Mouse (Mus musculus): ENCODE results near the gene Bckdha. TPM values are rescaled to one million over a fixed set of nuclear protein-coding genes. Genes with fewer than 3 reads are reported as not detected.

Gene Bckdha
- polyA plus RNA-seq, 1 experiment from 2014 or later: 49.2 TPM

DNA sequence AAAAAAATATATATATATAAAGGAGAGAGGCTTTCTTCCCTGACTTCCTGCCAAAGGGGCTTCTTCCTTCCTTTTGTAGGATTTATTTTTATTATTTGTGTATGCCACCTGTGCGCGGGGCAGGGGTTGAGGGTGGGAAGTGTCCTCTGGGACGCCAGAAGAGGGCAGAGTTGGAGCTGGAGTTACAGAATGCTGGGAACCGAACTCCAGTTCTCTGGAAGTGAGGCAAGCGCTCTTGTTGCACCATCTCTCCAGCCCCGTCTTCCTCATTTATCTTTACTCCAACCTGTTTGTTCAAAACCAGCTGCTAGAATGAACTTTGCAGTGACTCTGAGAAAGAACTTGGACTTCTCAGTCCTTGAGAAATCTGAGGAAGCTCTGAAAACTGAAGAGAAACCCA, 21.2 kb upstream of the Bckdha start:
- H3K36me3 ChIP-seq: peaks cover 6% of the 10 kb centered on the region; the same call in 1 of the 2 replicates
- no peaks in the 10 kb centered on the region for H3K9me3 ChIP-seq
- WGBS: 9% methylated on average over 6 of the region's 6 CpGs
- H3K27me3 ChIP-seq: peaks cover 36% of the 10 kb centered on the region
- no peak for ATAC-seq (ENCODE audit: low FRiP score)
- H3K4me2 ChIP-seq: peak overlapping the region; percentile 61
- H3K4me3 ChIP-seq: peak overlapping the region; percentile 58
- H3K4me1 ChIP-seq (replicated peaks): peaks cover 24% of the 10 kb centered on the region
- H3K9ac ChIP-seq: peak overlapping the region; percentile 76
- peak overlapping the region; percentile 95; the same call in 1 of the 2 replicates for H3K27ac ChIP-seq

DNA sequence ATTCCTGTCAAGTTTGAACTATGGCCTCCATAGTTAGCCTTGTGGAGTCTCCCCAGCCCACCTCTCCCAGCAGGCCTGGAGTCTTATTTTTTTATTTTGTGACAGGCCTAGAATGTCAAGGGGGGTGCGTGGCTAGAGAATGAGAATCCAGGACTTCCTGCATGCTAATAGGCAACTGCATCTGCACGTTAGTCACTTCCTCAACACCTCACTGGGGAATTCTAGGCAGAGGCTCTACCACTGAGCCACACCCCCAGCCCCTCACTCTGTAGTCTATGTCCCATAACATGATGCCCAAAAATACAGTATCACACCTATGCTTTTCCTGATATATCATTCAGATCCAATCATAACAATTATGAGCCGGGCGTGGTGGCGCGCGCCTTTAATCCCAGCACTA, 18.2 kb upstream of the Bckdha start:
- no peak overlapping the region for H3K9ac ChIP-seq
- WGBS: 86% methylated on average over 7 of the region's 7 CpGs
- H3K4me2 ChIP-seq: no peak overlapping the region
- peaks cover 58% of the 10 kb centered on the region for H3K27me3 ChIP-seq
- H3K4me1 ChIP-seq (replicated peaks): peaks cover 31% of the 10 kb centered on the region
- no peaks in the 10 kb centered on the region for H3K9me3 ChIP-seq
- peak overlapping the region; percentile 75 for H3K27ac ChIP-seq
- no peak for ATAC-seq (ENCODE audit: low FRiP score)
- H3K36me3 ChIP-seq: no peaks in the 10 kb centered on the region
- H3K4me3 ChIP-seq: no peak overlapping the region

DNA sequence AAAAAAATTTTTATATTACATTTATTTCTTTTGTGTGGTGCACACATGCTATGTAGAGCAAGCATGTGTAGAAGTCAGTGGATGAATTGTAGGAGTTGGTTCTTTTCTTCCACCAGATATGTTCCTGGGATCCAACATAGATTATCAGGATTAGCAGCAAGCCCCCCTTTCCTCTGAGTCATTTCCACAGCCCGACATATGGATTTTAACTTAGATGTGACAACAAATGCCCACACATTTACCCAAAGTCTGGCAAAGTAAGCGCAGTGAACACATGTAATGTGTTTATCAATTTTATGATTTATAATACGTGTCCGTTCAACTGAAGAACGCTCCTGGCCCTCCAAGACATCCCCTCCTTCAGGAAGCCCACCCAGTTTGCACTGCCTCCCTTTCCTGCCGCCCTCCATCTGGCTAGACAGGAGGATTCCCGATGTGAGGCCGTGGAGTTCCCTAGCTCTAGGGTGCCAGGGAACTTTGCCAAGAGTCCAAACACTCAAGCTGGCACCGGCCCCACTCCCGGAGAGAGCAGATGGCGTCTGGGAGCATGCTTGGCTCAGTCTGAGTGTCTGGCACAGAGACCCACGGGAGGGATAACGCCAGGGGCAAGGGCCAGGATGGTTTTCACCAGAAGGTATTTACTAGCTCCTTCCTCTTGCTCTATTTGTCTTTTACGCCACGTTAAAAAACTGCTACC, 17.5 kb upstream of the Bckdha start:
- Histone ChIP-seq H3K4me1 (replicated peaks) (peaks cover 24% of the 10 kb centered on the region), H3K9me3 (no peaks in the 10 kb centered on the region)
- WGBS: 57% methylated on average over 15 of the region's 15 CpGs

DNA sequence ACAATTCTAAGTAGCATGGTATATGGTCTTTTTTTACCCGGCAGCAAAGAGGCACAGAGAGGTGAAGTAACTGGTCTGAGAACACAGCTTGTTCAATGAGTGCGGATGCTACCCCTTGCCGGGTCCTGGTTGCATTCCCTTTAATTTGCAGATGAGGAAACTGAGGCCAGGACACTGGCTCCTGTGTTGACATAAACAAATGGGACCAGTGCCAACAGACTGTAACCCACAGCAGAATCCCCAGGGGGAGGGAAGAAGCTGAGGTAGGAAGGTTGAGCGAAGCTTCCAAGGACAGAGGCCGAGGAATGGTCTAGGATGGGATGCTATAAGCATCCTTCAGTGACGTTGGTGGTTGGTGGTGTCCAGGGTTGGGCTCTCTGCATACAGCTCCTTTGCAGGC, 16.6 kb upstream of the Bckdha start:
- Histone ChIP-seq H3K9ac (peak overlapping the region; percentile 72; the same call in 1 of the 2 replicates), H3K27ac (no peak overlapping the region), H3K27me3 (peaks cover 58% of the 10 kb centered on the region), H3K4me2 (peak overlapping the region; percentile 67), H3K9me3 (no peaks in the 10 kb centered on the region), H3K4me1 (replicated peaks) (peaks cover 19% of the 10 kb centered on the region), H3K36me3 (0 out of 2 replicates have a peak, but pooled peaks cover 5% of the 10 kb centered on the region), H3K4me3 (peak overlapping the region; percentile 43)
- ATAC-seq (ENCODE audit: low FRiP score): 0 out of 2 replicates have a peak, but pooled peaks have one; percentile 1
- 38% methylated on average over 6 of the region's 6 CpGs for WGBS

More for the DNA sequence above, 17.5 kb upstream of the Bckdha start:
- Histone ChIP-seq H3K27ac (peak overlapping the region; percentile 75), H3K4me2 (no peak overlapping the region), H3K9ac (no peak overlapping the region), H3K27me3 (peaks cover 58% of the 10 kb centered on the region), H3K36me3 (no peaks in the 10 kb centered on the region), H3K4me3 (no peak overlapping the region)
- ATAC-seq (ENCODE audit: low FRiP score): peak; percentile 26; the same call in 1 of the 2 replicates

DNA sequence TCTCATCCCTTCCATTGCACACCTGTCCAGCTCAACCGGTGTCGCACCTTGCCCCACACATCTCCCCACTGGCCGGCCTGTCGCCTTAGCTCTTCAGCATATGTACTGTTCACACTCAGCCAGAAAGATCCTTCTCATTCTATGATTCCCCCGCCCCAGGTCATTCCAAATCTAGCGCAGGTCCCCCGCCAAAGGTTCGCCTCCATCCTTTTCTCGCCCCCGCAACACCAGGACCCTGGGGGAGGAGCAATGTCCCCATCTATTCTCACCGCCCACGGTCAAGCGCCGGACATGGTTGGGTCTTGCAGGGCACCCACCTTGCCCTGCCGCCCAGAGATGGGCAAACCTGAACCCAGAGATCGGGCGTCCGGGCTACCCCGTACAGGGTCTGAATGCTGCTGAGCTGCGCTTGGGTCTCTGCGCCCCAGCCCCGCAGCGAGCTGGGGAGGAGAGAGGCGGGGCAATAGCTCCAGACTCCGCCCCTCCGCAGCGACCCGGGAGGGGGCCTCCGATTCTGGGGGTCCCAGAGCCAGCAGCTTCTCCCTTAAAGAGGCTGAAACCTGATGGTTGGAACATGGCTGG, 16.0 kb upstream of the Bckdha start, which contains the start of gene Tmem91:
TSS of gene Tmem91 (minus strand) at position 448 of the 582 bp plus-strand sequence.
- H3K9ac ChIP-seq: peak within 1 kb of the TSS; percentile 72
- H3K9me3 ChIP-seq: no peaks in the 10 kb centered on the region
- no peak within 1 kb of the TSS for H3K27ac ChIP-seq
- peak; percentile 60 for ATAC-seq (ENCODE audit: low FRiP score)
- WGBS: 4% methylated on average over 29 of the region's 29 CpGs
- H3K4me1 ChIP-seq (replicated peaks): peaks cover 14% of the 10 kb centered on the region
- peak within 1 kb of the TSS; percentile 43 for H3K4me3 ChIP-seq
- H3K4me2 ChIP-seq: peak within 1 kb of the TSS; percentile 67
- H3K36me3 ChIP-seq: 0 out of 2 replicates have a peak, but pooled peaks cover 5% of the 10 kb centered on the region
- H3K27me3 ChIP-seq: peaks cover 58% of the 10 kb centered on the region

DNA sequence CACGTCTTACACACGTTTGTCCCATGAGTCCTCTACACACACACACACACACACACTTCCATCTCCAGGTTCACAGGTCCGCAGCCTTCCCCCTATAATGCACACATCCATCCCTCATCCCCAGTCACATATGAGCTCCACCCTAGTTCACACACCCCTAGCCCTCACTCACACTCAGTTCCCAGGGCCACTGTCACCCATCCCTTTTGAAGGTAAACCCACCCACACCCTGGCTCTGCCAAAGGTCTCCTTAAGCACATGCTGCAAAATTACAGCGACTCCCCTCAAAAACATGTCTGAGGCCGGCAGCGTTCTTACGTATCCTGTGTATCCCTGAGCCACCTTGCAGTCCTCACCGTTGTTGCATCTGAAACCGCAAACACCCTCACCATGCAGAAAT, 15.5 kb upstream of the Bckdha start:
- Histone ChIP-seq H3K9me3 (no peaks in the 10 kb centered on the region), H3K4me1 (replicated peaks) (peaks cover 14% of the 10 kb centered on the region), H3K9ac (peak overlapping the region; percentile 72), H3K4me2 (peak overlapping the region; percentile 67), H3K4me3 (peak overlapping the region; percentile 43), H3K27me3 (peaks cover 57% of the 10 kb centered on the region), H3K36me3 (0 out of 2 replicates have a peak, but pooled peaks cover 7% of the 10 kb centered on the region), H3K27ac (no peak overlapping the region)
- ATAC-seq (ENCODE audit: low FRiP score): no peak
- 31% methylated on average over 9 of the region's 9 CpGs for WGBS

DNA sequence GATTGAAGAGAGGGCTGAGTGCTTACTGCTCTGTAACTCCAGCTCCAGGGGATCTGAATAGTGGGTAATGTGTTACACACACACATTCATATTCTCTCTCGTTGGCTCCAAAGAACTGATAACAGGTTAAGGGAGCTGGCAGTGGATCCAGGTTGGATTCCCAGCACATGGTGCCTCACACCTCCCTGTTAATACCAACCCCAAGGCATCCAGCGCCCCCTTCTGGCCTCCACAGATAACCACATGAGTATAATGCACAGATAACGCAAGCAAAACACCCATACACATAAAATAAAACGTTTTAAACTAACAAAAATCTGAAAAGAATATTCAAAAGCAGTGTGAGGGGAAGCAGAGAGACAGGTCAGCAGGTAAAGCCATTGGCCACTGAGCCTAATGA, 13.7 kb upstream of the Bckdha start:
- 52% methylated on average over 4 of the region's 4 CpGs for WGBS
- Histone ChIP-seq H3K27ac (no peak overlapping the region), H3K9ac (no peak overlapping the region), H3K4me3 (no peak overlapping the region), H3K27me3 (peaks cover 44% of the 10 kb centered on the region), H3K4me2 (no peak overlapping the region), H3K4me1 (replicated peaks) (peaks cover 14% of the 10 kb centered on the region), H3K9me3 (no peaks in the 10 kb centered on the region), H3K36me3 (peaks cover 25% of the 10 kb centered on the region)
- ATAC-seq (ENCODE audit: low FRiP score): no peak

DNA sequence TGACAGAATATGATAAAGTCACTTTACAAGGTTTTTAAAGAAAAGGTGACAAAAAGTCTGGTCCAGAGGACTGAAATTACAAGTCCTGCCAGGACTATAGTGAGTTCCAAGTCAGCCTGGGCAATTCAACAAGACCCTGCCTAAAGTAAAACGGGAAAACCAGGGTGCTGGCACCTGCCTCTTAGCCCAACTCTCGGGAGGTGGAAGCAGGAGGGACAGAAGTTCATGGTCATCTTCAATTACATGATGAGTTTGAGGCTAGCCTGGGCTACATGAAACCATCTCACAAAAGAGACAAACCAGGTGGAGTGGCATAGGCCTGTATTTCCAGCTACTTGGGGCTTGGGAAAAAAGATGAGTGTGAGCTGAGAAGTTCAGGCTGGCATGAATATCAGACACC, 12.9 kb upstream of the Bckdha start:
- 73% methylated on average over 2 of the region's 2 CpGs for WGBS
- Histone ChIP-seq H3K27me3 (peaks cover 44% of the 10 kb centered on the region), H3K9me3 (no peaks in the 10 kb centered on the region), H3K36me3 (peaks cover 32% of the 10 kb centered on the region), H3K4me3 (no peak overlapping the region), H3K9ac (no peak overlapping the region), H3K4me2 (no peak overlapping the region), H3K27ac (no peak overlapping the region), H3K4me1 (replicated peaks) (peaks cover 10% of the 10 kb centered on the region)
- ATAC-seq (ENCODE audit: low FRiP score): no peak

DNA sequence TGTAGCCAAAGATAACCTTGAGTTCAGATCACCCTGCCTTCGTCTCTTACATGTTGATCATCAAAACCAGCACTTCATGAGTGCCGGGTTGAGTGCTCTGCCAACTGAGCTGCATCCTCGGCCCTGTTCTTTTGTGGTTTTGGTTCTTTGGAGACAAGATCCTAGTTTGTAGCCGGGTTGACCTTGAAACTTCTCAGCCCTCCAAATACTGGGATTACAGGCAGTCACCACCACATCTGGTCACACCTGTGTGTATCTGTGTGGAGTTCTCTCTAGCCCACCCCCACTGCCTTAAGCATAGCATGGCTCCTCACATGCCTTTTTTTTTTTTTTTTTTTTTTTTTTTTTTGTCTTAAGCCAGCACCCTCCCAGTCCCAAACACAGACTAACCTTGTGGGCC, 11.3 kb upstream of the Bckdha start:
- peaks cover 8% of the 10 kb centered on the region for H3K4me1 ChIP-seq (replicated peaks)
- no peak for ATAC-seq (ENCODE audit: low FRiP score)
- H3K4me2 ChIP-seq: no peak overlapping the region
- H3K27ac ChIP-seq: no peak overlapping the region
- H3K9ac ChIP-seq: no peak overlapping the region
- no peak overlapping the region for H3K4me3 ChIP-seq
- no peaks in the 10 kb centered on the region for H3K9me3 ChIP-seq
- WGBS: 91% methylated on average over 4 of the region's 4 CpGs
- H3K36me3 ChIP-seq: peaks cover 47% of the 10 kb centered on the region
- H3K27me3 ChIP-seq: peaks cover 28% of the 10 kb centered on the region

DNA sequence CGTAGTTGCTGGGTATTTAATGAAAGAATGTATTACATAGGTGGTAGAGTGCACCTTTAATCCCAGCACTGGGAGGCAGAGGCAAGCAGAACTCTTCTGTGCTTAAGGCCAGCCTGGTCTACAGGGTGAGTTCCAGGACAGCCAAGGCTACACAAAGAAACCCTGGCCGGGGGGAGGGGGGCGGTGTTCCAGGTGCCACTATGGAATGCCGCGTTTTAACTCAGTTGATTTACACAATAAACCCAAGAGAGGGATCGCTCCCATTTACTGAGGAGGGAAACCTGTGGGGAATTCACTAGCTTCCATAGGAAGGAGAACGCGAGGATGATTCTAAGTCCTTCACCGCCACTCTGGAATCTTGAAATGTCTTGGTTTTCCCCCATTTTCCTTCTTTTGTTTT, 10.8 kb upstream of the Bckdha start:
- 85% methylated on average over 9 of the region's 9 CpGs for WGBS
- peaks cover 52% of the 10 kb centered on the region for H3K36me3 ChIP-seq
- peaks cover 23% of the 10 kb centered on the region for H3K27me3 ChIP-seq
- no peak overlapping the region for H3K4me2 ChIP-seq
- H3K4me3 ChIP-seq: no peak overlapping the region
- H3K9ac ChIP-seq: no peak overlapping the region
- H3K27ac ChIP-seq: no peak overlapping the region
- no peak for ATAC-seq (ENCODE audit: low FRiP score)
- peaks cover 4% of the 10 kb centered on the region for H3K4me1 ChIP-seq (replicated peaks)
- no peaks in the 10 kb centered on the region for H3K9me3 ChIP-seq

DNA sequence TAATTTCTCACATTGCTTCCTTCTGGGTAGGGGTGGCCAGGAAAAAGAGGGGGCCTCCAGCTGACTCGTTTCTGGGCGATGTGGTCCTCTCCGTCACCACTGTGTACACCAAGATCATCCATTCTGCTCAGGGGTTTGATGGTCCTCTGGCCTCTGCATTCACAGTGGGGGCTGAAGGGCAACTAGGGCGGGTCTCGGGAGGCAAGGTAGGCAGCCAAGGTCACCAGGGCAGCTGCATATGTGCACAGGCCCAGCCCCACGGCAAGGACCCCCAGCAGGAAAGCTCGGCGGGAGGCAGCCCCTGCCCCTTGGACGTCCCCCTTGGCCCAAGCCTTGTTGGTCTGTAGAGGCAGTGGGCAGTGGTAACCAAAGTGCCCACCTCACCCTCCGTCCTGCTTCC, 10.4 kb upstream of the Bckdha start:
- Histone ChIP-seq H3K9ac (no peak overlapping the region), H3K4me2 (no peak overlapping the region), H3K4me1 (replicated peaks) (no peaks in the 10 kb centered on the region), H3K4me3 (no peak overlapping the region), H3K36me3 (peaks cover 57% of the 10 kb centered on the region), H3K9me3 (no peaks in the 10 kb centered on the region), H3K27ac (no peak overlapping the region), H3K27me3 (peaks cover 19% of the 10 kb centered on the region)
- no peak for ATAC-seq (ENCODE audit: low FRiP score)
- WGBS: 93% methylated on average over 10 of the region's 10 CpGs

DNA sequence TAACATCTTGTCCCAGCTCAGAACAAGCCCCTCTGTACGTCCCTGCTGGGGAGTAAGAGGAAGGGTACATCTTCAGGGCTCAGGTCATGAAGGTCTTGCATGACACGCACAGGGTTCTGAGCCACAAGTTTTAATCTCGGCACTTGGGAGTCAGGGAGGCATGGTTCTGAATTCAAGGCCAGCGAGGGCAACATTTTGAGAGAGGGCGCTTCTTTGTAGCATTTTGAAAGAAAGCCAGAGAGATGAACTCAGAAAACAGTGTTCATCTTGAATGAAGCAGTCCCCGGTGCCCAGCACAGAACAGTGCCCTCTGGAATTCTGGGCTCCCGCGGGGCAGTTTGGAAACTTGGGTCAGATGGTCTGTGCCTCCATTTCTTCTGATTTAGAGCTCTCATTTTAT, 7.6 kb upstream of the Bckdha start:
- H3K4me2 ChIP-seq: no peak overlapping the region
- no peak overlapping the region for H3K4me3 ChIP-seq
- H3K27me3 ChIP-seq: no peaks in the 10 kb centered on the region
- H3K27ac ChIP-seq: no peak overlapping the region
- ATAC-seq (ENCODE audit: low FRiP score): no peak
- no peaks in the 10 kb centered on the region for H3K4me1 ChIP-seq (replicated peaks)
- WGBS: 96% methylated on average over 8 of the region's 8 CpGs
- no peaks in the 10 kb centered on the region for H3K9me3 ChIP-seq
- peaks cover 77% of the 10 kb centered on the region for H3K36me3 ChIP-seq
- H3K9ac ChIP-seq: no peak overlapping the region
